Mouse (Mus musculus): ENCODE results near the gene Pmp22. TPM values are rescaled to one million over a fixed set of nuclear protein-coding genes. Genes with fewer than 3 reads are reported as not detected.

Pmp22 gene
- polyA plus RNA-seq, 1 experiment from 2014 or later, result 609 TPM

DNA sequence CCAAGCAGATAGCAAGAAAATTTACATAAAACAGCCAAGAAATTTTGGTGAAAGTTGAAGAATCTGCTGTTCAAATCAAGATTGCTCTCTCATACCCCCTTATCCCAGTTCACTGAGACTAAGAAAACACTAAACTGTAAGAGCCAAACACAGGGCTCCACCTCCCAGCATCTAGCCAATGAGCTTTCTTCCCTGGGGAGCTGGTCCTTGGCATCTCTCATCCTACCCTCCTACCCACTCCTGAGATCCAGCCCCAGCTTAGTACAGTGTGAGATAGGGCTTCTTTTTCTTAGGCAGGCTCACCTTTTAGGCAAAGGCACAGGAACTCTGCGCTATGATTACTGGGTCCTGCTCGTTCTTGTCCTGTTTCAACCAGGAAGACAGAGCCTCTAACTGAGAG is 34.0 kb downstream of the Pmp22 start:
- WGBS (ENCODE audit: missing documents), result 80% methylated on average over 2 of the region's 2 CpGs
- no peaks in the 10 kb centered on the region for H3K79me2 ChIP-seq (ENCODE audit: inconsistent target)
- peaks cover 26% of the 10 kb centered on the region for H3K36me3 ChIP-seq (ENCODE audit: inconsistent target)
- H3K4me3 ChIP-seq (ENCODE audit: inconsistent target), result no peak overlapping the region
- H3K27ac ChIP-seq, result no peak overlapping the region

DNA sequence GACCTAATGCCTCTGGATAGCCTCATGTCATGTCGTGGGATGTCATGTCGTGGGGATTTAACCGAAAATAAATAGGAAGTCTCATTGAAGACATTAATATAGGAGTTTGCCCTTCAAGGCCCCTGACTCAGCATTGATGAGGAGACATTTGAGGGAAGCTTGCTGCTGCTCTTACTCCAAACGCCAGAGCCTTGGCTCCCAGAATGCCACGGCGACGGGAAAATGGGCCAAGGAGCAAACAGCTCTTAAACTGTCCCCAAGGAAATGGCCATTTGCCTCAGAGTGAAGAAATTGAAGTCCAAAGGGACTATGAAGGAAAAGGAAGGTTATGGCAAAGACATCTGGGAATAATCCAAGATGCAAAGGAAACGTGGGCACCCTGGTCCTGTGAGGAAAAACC is 34.8 kb downstream of the Pmp22 start:
- H3K36me3 ChIP-seq (ENCODE audit: inconsistent target), result peaks cover 18% of the 10 kb centered on the region
- no peaks in the 10 kb centered on the region for H3K79me2 ChIP-seq (ENCODE audit: inconsistent target)
- H3K27ac ChIP-seq, result no peak overlapping the region
- 86% methylated on average over 8 of the region's 8 CpGs for WGBS (ENCODE audit: missing documents)
- no peak overlapping the region for H3K4me3 ChIP-seq (ENCODE audit: inconsistent target)

DNA sequence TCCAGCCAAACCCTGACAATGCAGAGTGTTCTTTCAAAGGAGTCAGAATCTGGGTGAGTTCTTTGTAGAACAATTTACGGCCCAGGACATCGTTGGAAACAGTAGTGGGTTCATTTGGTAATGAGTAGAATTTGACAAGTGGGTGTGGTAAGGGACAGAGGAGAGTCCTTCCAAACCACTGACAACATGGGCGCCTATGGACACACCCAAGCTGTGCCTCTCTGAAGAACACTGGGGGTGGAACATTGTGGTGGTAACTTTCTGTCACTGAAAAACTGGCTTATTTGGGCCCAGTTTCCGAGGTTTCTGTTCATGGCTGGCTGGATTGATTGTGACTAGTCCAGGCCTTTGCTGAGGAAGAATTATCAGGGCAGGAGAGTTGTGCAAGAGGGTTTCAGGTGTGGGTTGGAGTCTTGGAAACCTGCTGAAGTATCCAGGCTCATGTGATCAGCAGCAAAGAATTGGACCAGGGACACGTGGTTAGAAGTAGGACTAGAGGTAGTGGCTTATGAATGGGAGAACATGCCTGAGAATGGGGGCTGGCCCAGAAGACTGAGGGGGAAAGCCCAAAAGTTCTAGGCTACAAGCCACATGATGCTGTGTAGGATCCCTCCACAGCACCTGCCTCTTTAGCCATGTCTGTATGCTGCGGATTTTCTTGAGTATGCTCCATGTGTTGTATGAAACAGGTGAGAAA is 35.4 kb downstream of the Pmp22 start:
- Histone ChIP-seq H3K27ac (no peak overlapping the region), H3K4me3 (ENCODE audit: inconsistent target) (no peak overlapping the region), H3K36me3 (ENCODE audit: inconsistent target) (peaks cover 12% of the 10 kb centered on the region; the same call in 1 of the 2 replicates), H3K79me2 (ENCODE audit: inconsistent target) (no peaks in the 10 kb centered on the region)
- WGBS (ENCODE audit: missing documents), result 91% methylated on average over 6 of the region's 6 CpGs

DNA sequence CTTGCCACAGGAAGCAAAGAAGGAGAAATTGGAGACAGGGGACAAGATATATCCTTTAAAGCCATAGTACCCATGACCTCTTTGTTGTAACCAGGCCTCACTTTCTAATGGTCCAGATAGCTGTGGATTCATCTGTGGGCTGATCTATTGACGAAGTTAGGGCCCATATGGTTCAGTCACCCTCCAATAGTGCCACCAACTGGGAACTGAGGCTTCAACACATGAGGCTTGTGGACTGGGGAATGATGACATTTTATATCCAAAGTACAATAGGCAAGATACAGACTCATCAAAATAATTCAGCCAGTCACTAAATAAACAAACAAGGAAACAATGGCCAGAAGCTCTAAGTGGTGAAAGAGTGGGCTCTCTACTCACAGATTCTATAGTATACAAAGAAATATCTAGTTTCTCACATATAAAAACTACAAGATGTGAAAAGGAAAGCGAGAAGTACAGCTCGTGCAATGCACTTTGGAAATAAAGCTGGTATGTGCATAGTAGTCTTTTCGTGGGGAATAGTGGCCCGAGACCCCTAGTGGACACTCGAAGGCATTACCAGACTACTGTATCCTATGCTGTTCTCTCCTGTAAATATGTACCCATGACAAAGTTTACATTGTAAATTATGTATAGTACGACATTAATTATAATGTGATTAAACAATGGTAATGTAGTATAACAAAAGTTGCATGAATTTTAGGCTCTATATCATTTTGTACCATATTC is 36.1 kb downstream of the Pmp22 start:
- WGBS (ENCODE audit: missing documents), result 46% methylated on average over 7 of the region's 7 CpGs

DNA sequence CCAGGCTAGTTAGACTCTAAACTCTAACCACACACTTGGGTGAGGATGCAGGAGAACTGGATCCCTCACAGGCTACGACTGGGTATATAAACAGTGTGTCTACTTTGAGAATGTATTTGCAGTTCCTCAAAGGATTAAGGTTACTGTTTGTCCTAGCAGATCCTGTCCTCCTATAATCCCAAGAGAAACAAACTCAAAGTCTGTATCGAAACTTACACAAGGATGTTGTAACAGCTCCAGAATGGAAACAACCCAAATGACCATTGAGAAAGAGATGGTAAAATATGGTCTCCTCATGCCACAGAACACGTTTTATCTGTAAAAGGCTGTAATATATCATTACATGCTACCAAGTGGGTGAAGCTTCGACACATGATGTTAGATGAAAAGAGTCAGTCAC is 39.0 kb downstream of the Pmp22 start:
- 84% methylated on average over 4 of the region's 4 CpGs for WGBS (ENCODE audit: missing documents)
- Histone ChIP-seq H3K79me2 (ENCODE audit: inconsistent target) (no peaks in the 10 kb centered on the region), H3K36me3 (ENCODE audit: inconsistent target) (no peaks in the 10 kb centered on the region), H3K27ac (no peak overlapping the region), H3K4me3 (ENCODE audit: inconsistent target) (no peak overlapping the region)

More for the DNA sequence above, 36.1 kb downstream of the Pmp22 start:
- Histone ChIP-seq H3K27ac (no peak overlapping the region), H3K4me3 (ENCODE audit: inconsistent target) (no peak overlapping the region), H3K36me3 (ENCODE audit: inconsistent target) (peaks cover 4% of the 10 kb centered on the region; the same call in 1 of the 2 replicates), H3K79me2 (ENCODE audit: inconsistent target) (no peaks in the 10 kb centered on the region)

DNA sequence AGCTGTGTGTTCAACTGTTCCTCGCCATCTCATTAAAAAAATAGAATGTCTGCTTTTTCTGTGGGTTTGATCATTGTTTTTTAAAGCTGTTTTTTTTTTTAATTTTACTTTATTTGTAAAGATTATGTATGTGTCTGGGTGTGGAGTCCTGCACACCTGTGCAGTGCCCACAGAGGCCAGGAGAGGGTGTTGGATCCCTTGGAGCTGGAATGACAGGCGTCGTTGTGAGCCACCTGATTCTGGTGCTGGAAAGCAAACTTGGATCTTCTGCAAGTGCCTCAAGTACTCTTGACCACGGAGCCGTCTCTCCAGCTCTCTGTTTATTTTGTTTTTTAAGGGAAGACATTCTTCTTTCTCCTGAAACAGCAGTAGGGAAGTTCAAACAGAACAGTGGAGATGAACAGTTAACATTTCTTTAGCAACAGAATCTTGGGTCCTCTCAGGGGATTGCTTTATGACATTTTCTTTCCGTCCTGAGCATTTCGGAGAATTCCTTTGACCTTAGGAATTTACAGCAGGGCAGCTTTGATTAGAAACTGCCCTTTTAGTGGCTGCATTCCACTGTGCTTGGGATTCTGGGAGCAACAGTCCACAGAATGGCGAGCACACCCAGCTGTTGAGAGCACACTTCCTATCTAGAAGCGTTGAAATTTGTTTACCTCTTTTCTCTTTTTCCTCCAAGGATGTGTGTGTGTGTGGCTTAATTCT is 39.9 kb downstream of the Pmp22 start:
- Histone ChIP-seq H3K36me3 (ENCODE audit: inconsistent target) (no peaks in the 10 kb centered on the region), H3K79me2 (ENCODE audit: inconsistent target) (no peaks in the 10 kb centered on the region), H3K27ac (no peak overlapping the region), H3K4me3 (ENCODE audit: inconsistent target) (no peak overlapping the region)
- 65% methylated on average over 9 of the region's 9 CpGs for WGBS (ENCODE audit: missing documents)

DNA sequence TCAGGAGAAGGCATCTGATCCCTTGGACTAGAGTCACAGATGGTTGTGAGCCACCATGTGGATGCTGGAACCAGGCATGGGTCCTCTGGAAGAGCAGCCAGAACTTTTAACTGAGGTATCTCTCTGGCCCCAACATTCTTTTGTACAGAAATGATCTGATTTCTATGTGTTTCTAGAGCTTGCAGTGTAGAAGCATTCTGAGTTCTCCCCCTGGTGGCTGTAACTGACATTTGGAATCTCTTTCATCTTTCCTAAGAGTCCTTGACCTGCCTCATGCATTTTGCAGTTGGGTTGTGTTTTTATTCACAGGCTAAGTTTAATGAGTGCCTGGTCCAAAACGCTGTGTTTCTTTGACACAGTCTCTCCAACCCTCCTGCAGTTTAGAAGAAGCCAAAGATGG is 43.2 kb downstream of the Pmp22 start:
- 0% methylated on average over 1 of the region's 1 CpGs for WGBS (ENCODE audit: missing documents)
- Histone ChIP-seq H3K79me2 (ENCODE audit: inconsistent target) (no peaks in the 10 kb centered on the region), H3K27ac (no peak overlapping the region), H3K4me3 (ENCODE audit: inconsistent target) (no peak overlapping the region), H3K36me3 (ENCODE audit: inconsistent target) (no peaks in the 10 kb centered on the region)

DNA sequence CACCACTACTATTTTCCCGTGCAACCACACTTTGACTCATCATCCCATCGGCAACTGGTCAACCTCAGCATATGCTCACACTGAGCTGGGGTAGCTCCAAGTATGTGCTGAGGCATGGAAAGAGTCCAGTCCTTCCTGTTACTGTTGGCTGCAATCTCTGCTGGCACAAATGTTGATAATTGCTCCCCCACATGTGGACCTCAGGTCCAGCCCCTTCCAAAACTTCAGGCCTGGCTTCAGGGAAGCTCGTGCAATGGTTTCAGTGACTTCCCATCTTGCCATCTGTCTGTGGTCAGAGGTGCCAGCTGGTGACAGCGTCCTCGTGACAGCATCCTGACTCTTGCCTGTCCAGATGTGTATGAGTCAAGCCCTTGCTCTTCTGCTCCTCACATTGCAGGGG is 44.8 kb downstream of the Pmp22 start:
- Histone ChIP-seq H3K4me3 (ENCODE audit: inconsistent target) (no peak overlapping the region), H3K79me2 (ENCODE audit: inconsistent target) (no peaks in the 10 kb centered on the region), H3K36me3 (ENCODE audit: inconsistent target) (no peaks in the 10 kb centered on the region), H3K27ac (no peak overlapping the region)
- 69% methylated on average over 5 of the region's 5 CpGs for WGBS (ENCODE audit: missing documents)

DNA sequence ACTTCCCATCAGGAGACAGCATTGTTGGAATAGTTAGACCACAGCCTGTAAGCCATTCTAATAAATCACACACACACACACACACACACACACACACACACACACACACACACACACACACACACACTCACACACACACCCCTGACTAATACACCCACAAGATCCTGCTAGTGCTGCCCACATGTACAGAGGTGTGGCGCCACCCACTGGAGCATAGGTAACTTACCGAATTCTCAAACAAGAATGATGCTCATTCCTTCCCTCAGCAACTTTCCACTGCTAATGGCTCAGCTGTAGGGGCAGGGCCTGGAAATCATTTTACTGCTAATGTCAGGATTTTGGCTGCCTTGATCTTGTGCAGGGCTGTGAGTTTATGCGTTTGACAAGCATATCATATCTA is 46.5 kb downstream of the Pmp22 start:
- H3K79me2 ChIP-seq (ENCODE audit: inconsistent target), result no peaks in the 10 kb centered on the region
- no peak overlapping the region for H3K27ac ChIP-seq
- H3K4me3 ChIP-seq (ENCODE audit: inconsistent target), result no peak overlapping the region
- H3K36me3 ChIP-seq (ENCODE audit: inconsistent target), result no peaks in the 10 kb centered on the region
- WGBS (ENCODE audit: missing documents), result 79% methylated on average over 3 of the region's 3 CpGs

DNA sequence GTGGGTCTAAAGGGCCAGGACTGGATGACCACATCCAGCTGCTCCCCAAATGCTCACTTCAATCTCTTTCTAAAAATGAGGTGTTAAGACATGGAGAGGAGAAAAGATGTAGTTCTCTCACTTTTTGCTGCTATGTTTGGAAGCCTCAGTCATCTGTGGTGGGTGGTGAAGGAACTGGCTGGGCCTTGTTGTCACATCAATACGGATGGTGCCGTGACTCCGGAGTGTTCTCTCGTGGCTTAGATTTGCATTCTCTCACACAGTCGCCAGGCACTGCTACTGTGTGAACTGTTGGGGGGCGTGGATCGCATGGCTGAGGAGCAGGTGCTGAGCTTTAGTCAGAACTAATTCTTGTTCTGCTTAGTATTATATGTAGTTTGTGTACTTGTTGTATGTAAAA is 47.6 kb downstream of the Pmp22 start:
- Histone ChIP-seq H3K4me3 (ENCODE audit: inconsistent target) (no peak overlapping the region), H3K27ac (no peak overlapping the region), H3K79me2 (ENCODE audit: inconsistent target) (no peaks in the 10 kb centered on the region), H3K36me3 (ENCODE audit: inconsistent target) (no peaks in the 10 kb centered on the region)
- WGBS (ENCODE audit: missing documents), result 87% methylated on average over 7 of the region's 7 CpGs

DNA sequence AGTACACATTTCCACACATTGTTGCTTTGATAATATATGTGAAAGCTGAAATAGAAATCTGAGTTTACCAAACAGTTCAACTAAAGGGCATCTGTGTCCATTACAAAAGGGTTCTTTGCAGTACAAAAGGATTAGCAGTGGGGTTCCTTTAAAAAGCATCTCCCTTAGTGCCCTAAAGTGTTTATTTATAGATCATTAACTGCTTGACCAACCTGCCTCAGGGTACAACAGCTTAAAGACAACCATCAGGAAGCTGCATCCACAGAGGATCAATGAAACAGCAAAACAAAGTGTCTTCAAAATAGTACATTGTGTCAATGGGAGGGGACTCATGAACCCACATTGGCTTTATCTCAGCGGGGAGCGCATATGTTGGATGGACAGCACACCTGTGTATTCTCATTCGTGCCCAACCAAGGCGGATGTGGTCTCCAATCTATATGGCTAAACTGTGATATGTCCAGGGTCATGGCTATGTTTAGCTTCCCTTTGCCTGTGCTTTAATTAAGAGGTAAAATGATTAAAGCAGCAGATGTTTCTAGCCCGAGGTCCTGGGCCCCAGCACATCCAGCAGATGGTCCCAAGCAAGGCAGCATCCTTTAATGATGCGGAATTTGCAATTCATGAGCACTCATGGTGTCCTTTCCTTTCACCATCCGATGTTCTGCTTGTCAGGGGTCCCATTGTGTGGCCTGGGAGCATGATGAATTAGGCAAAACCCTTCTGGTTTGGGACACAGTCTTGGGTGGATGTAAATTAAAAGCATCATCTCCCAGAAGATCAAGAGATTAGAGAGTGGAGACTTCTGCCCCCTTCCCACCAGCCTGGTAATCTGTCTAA is 51.7 kb downstream of the Pmp22 start:
- 76% methylated on average over 7 of the region's 7 CpGs for WGBS (ENCODE audit: missing documents)

DNA sequence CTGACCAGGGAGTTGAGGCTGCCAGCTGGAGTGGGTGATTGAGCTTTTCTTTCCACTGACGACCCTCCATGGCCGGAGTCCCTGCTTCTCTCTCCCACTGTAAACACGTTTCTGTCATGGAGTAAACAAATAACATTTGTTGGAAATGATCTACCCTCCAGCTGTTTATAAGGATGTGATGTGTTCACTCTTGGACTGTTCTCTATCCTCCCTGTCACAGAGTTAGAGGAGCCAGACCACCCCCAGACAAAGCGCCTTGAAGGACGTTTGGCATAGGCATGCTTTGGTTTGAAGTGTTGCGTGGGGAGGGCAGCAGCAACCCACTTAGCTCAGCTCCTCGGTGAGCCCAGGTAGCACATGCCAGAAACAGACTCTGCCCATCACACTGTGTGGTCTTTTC is 60.0 kb downstream of the Pmp22 start:
- WGBS (ENCODE audit: missing documents), result 88% methylated on average over 7 of the region's 7 CpGs
- no peaks in the 10 kb centered on the region for H3K36me3 ChIP-seq (ENCODE audit: inconsistent target)

More for the DNA sequence above, 51.7 kb downstream of the Pmp22 start:
- no peaks in the 10 kb centered on the region for H3K79me2 ChIP-seq (ENCODE audit: inconsistent target)
- no peak overlapping the region for H3K4me3 ChIP-seq (ENCODE audit: inconsistent target)
- H3K27ac ChIP-seq, result no peak overlapping the region
- H3K36me3 ChIP-seq (ENCODE audit: inconsistent target), result no peaks in the 10 kb centered on the region

DNA sequence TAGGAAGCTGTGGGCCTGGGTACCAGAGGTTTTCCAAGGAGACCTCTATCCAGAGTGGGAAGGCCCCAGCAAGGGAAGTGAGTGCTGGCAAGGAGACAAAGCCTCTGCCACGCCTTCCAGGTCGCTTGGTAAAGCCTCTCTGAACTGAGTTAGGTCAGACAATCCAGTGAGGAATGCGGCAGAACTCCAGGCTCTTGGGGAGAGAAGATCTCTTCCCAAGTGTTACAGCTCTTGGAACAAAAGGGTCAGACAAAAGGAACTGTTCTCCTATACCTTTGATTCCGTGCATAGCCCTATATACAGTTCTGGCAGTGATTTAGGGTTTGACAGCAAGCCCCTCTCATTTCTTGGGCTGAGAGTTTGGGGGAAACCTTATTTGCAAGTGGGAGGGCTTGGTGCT is 69.3 kb downstream of the Pmp22 start:
- Histone ChIP-seq H3K36me3 (ENCODE audit: inconsistent target) (no peaks in the 10 kb centered on the region), H3K79me2 (ENCODE audit: inconsistent target) (no peaks in the 10 kb centered on the region), H3K27ac (no peak overlapping the region), H3K4me3 (ENCODE audit: inconsistent target) (no peak overlapping the region)
- WGBS (ENCODE audit: missing documents), result 73% methylated on average over 4 of the region's 4 CpGs

More for the DNA sequence above, 60.0 kb downstream of the Pmp22 start:
- Histone ChIP-seq H3K27ac (no peak overlapping the region), H3K4me3 (ENCODE audit: inconsistent target) (no peak overlapping the region), H3K79me2 (ENCODE audit: inconsistent target) (no peaks in the 10 kb centered on the region)

DNA sequence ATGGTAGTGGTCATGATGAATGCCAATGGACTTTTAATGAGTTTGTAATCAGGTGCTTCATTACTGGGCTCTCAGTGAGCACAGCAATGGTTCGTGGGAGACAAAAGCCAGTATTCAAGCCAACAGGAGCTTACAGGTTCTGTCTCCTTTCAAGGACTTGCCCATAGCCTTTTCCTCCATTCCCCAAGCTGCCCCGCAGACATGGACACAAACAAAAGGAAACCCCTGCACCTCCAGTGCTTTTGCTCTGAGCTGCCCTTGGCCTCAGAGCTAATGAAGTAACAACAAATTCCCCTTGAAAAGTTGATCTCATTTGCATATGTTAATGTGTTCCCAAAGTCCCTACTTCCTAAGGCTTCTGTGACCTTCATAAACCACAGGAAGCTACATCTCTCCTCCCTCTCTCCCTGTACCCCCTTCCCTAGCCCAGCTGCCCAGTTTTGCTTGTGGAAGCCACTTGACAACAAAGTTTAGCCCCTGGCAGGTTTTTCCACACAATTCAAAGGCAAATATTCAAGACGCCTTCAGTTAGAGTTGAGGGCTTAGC is 73.3 kb downstream of the Pmp22 start:
- no peaks in the 10 kb centered on the region for H3K79me2 ChIP-seq (ENCODE audit: inconsistent target)
- no peak overlapping the region for H3K4me3 ChIP-seq (ENCODE audit: inconsistent target)
- no peak overlapping the region for H3K27ac ChIP-seq
- WGBS (ENCODE audit: missing documents), result 94% methylated on average over 3 of the region's 3 CpGs
- no peaks in the 10 kb centered on the region for H3K36me3 ChIP-seq (ENCODE audit: inconsistent target)

Measured in macrophage (primary cell).